Mouse (Mus musculus) cerebellum, adult 11-12 months (tissue): ENCODE measurements at regions not wholly inside any gene's neighbourhood (a gene's known extent, or its start where the extent isn't known, plus 50 kb on each side); places are given as distances from the start of the nearest gene placed in this dataset.

Experiments
- DNase-seq: peaks from one replicate; pipeline ENCODE4 v3.0.0; 2022

GRCm38 (mm10) chr5:116897391-116897790 is 218.5 kb downstream of the Suds3 start:
- DNase-seq: no peak

DNA sequence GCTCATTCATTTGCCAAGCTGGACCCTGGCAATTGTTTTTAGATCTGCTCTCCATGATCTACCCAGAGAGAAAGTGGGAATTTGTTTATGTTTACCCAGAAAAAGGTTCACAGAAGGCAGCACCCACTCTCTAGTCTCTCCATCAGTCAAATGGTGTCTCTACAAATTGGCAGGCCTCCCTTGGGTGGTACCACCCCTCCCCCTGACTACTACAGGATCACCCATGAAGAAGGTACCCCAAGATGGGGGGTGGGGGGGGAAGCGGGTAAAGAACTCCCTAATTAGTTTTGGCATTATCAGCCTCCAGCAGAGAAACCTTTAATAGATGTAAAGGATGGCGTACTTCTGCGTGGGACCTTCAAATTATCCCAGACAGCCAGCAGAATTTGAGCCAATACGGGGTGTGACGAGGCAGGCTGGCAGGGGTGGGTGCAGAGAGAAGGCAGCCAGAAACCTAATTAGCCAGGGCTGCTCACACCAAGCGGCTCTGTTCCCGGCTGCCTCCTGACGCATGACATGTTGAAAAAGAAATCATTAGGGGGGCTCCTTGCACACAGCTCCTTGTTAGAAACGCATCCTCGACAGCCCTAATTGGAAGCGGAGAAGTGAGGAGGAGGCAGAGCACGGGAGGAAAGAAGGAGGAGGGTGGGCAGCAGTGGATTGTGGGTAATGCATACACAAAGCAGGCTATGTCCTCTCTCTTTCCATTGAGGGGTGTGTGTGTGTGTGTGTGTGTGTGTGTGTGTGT is 220.7 kb downstream of the Suds3 start:
- peak; percentile 7 for DNase-seq

- DNase-seq: no peak
Observed at GRCm38 (mm10) chr5:116894575-116894974, 221.3 kb downstream of the Suds3 start.

GRCm38 (mm10) chr5:116892877-116893276 is 223.0 kb downstream of the Suds3 start:
- DNase-seq: no peak

DNA sequence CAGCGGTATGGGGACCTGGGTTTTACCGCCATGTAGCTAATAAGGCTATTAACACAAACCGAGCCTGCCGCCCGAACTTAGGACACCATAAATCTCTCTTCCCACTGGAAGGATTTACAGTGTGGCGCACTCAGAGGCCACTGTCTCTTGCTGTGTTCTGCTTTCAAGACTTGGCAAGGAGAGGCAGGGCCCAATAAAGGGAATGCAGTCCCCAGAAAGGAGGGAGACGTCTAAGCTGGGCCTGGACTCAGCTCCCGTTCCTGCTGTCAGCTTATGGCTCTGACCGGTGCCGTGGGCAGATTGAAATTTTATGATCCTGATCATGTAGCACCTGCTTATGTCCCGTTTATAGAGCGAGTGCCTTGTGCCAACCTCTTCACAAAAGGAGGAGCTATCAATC is 226.7 kb downstream of the Suds3 start:
- no peak for DNase-seq

DNA sequence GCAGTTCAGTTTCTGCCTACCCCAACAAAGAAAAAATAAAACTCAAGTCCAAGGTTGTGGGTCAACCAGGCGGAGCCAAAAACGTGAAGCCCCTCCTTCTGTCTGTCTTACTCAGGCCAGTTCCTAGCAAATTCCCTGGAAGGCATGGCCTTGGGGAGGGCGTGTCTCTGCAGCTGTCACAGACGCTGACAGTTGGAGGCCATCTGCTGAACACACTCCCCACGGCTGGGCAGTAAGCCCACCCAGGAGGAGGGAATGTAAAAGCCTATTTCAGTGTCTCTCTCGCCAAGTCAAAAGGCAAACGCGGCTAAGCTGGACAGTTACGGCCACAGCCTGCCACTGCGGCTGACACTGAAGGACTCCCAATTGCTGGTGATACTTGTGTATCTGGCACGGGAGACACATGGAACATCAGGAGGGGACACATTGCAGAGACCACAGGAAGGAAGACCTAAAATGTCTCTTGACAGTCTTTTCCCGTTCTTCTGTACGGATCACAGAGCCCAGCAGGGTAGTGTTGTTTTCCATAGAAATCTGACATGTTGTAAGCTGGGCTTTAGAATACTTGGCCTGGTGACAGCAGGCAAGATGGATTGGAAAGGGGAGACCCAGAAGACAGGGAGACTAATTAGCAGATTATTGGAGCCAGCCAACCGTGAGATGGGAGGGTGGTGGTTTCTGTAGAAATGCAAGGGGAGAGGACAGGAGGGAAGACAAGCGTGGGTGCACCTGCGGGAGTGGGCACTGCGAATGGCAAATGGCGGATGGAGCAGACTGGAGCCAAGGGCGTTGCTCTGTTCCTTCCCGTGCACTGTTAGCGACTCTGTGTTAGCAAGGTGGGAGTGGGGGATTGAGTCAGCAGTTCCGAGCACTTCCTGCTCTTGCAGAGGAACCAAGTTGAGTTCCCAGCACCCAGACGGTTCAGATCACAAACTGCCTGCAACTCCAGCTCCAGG is 229.5 kb downstream of the Suds3 start:
- DNase-seq: peak; percentile 40

- no peak for DNase-seq
Observed at GRCm38 (mm10) chr5:116879761-116880160, 236.2 kb downstream of the Suds3 start.

GRCm38 (mm10) chr5:116874941-116875340 is 241.0 kb downstream of the Suds3 start:
- no peak for DNase-seq

- no peak for DNase-seq
Observed at GRCm38 (mm10) chr5:116868115-116868514, 247.8 kb downstream of the Suds3 start.

- DNase-seq: no peak
Observed at GRCm38 (mm10) chr5:116864275-116864674, 251.6 kb downstream of the Suds3 start.

DNA sequence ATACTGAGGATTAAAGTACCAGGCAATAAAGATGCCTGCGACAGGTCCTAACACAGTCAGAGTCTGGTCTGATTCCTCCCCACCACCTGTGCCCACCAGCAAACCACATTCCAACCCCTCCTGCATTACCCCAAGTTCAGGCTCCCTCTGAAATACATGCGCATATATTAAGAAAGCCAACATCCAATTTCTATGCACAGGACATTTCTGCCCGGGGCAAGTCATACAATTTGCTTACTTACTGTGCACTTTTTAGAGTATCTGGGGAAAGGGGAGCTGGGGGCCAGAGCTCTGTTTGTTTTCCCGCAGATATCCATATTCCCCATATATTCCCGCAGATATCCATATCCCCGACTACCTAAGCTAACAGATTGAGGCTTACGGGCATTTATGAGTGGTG is 261.1 kb upstream of the Srrm4 start:
- no peak for DNase-seq

GRCm38 (mm10) chr5:116831874-116832273 is 240.3 kb upstream of the Srrm4 start:
- DNase-seq: no peak

DNA sequence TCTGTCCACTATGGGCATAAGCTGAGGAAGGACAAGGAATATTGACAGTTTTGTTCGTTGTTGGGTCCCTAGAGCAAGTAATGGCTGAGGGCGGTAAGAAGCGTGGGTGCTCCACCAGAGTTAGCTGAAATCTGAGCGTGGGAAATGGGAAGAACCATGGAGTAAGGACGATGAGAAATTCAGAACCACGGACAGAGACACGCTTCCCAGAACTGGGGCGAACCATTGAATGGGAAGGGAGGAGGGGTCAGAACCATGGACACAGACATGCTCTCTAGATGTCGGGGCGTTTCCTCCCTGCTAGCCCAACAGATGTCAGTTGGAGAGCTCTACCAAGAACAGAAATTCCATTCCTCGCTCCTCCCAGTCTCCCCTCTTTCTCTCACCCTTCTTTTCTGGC is 238.2 kb upstream of the Srrm4 start:
- no peak for DNase-seq

GRCm38 (mm10) chr5:116823260-116823659 is 231.6 kb upstream of the Srrm4 start:
- no peak for DNase-seq

- DNase-seq: peak; percentile 13
Observed at GRCm38 (mm10) chr5:116822141-116822540, 230.5 kb upstream of the Srrm4 start.

GRCm38 (mm10) chr5:116809799-116810198 is 218.2 kb upstream of the Srrm4 start:
- DNase-seq: no peak

GRCm38 (mm10) chr5:116809001-116809759 is 217.6 kb upstream of the Srrm4 start:
- DNase-seq: no peak

GRCm38 (mm10) chr5:116797460-116797859 is 205.8 kb upstream of the Srrm4 start:
- DNase-seq: no peak

- no peak for DNase-seq
Observed at GRCm38 (mm10) chr5:116795169-116795568, 203.6 kb upstream of the Srrm4 start.

DNA sequence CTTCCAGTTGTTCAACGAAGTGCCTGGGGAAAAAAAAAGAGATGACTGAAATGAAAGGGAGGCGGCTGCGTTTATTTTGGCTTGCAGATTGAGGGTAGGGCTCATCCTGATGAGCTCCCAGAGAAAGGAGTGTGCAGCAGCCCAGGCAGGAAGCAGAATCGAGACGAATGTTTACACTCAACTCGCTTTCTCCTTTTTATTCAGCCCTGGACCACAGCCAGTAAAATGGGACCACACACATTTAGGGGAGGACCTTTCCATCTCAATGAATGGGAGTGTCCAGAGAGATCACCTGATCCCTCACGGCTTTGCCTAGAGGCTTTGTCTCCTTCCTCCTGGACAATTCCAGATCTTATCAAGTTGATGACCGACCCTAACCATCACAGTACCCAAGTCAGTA is 198.8 kb upstream of the Srrm4 start:
- no peak for DNase-seq

DNA sequence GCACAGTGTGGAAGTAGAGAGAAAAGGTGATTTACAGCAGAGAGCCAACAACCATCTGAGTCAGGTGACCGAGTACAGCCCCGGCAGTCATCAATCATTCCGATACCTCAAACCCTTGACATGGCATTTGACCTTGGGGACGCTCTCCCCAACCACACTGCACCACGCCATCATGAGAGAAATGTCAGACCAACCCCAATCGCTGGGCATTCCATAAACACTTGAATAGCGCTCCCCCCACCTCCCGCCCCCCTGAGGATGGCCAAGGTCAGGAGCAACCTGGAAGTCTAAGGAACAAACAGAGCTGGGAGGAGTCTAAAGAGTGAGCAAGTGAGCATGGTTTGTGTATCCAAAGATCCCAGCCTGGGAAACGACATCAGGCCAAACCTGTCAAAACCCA is 198.2 kb upstream of the Srrm4 start:
- no peak for DNase-seq

- no peak for DNase-seq
Observed at GRCm38 (mm10) chr5:116776450-116776849, 184.8 kb upstream of the Srrm4 start.

- DNase-seq: no peak
Observed at GRCm38 (mm10) chr5:116766261-116766660, 174.6 kb upstream of the Srrm4 start.
